Mouse (Mus musculus) embryonic facial prominence, embryonic 14.5 days (tissue): Measurements from ENCODE around the gene Rin2. TPM values are rescaled to one million over a fixed set of nuclear protein-coding genes. Genes with fewer than 3 reads are reported as not detected.
A peak's percentile ranks its signal among the peaks of the same experiment; 100 is the strongest.

Source experiments
- ATAC-seq: fragments of 200-750 bp; cut with Nextera tagmentation; 2 replicates; pipeline ENCODE4 v1.8.0; 2017; ENCODE audit warnings: low read depth, moderate number of reproducible peaks, moderate TSS enrichment
- DNase-seq: peaks from one replicate; pipeline ENCODE4 v3.0.0-alpha.2; 2015; ENCODE audit warnings: low spot score
- H3K27ac ChIP-seq: fragments of 300-500 bp; sonication (generic); replicated peaks from 2 replicates; pipeline ENCODE4 v1.5.1; 2014; ENCODE audit warnings: low read depth, mild to moderate bottlenecking, low read length, moderate library complexity
- H3K27me3 ChIP-seq: fragments of 300-500 bp; sonication (generic); replicated peaks from 2 replicates; pipeline ENCODE4 v1.6.1; 2014; ENCODE audit warnings: low read length; ENCODE audit not compliant: control insufficient read depth, insufficient read depth
- H3K36me3 ChIP-seq: fragments of 300-500 bp; sonication (generic); 2 replicates; pipeline ENCODE4 v1.6.1; 2014; ENCODE audit warnings: low read length, mixed read lengths; ENCODE audit not compliant: control insufficient read depth, insufficient read depth
- H3K4me1 ChIP-seq: fragments of 300-500 bp; sonication (generic); 2 replicates; pipeline ENCODE4 v1.6.1; 2014; ENCODE audit warnings: antibody characterized with exemption, low read length; ENCODE audit not compliant: control insufficient read depth, insufficient read depth
- H3K4me2 ChIP-seq: fragments of 300-500 bp; sonication (generic); 2 replicates; pipeline ENCODE4 v1.6.1; 2014; ENCODE audit warnings: low read depth, mild to moderate bottlenecking, low read length, moderate library complexity, mixed read lengths
- H3K4me3 ChIP-seq: fragments of 300-500 bp; sonication (generic); 2 replicates; pipeline ENCODE4 v1.5.1; 2014; ENCODE audit warnings: low read depth, mild to moderate bottlenecking, low read length
- H3K9ac ChIP-seq: fragments of 300-500 bp; sonication (generic); 2 replicates; pipeline ENCODE4 v1.6.1; 2014; ENCODE audit warnings: low read depth, mild to moderate bottlenecking, low read length, moderate library complexity, mixed read lengths
- H3K9me3 ChIP-seq: fragments of 300-500 bp; sonication (generic); 2 replicates; pipeline ENCODE4 v1.6.1; 2016; ENCODE audit warnings: low read length; ENCODE audit not compliant: control insufficient read depth
- WGBS: fragments of 180-500 bp; shearing (Covaris S2); extraction: QIAGEN DNeasy Blood & Tissue Kit; methylation state at CpG from one replicate; pipeline ENCODE4 v1.1.7; 2014; 5-methylcytosine and 5-hydroxymethylcytosine counted together
- polyA plus RNA-seq: library from polyadenylated mRNA; unstranded; fragments of >200 nt; fragmentation: Nextera tagmentation; extraction: Ambion mirVana; gene quantifications from 2 replicates; pipeline ENCODE4 v1.2.1, GENCODE M21; 2014

Gene Rin2
- polyA plus RNA-seq, 1 experiment from 2014 or later = 33.0 TPM

- DNase-seq (no peak), ATAC-seq (no peak)
- H3K4me1 ChIP-seq = no peaks in the 10 kb centered on the region
- 73% methylated on average over 3 of the region's 3 CpGs for WGBS
- no peaks in the 10 kb centered on the region for H3K27me3 ChIP-seq
- H3K4me3 ChIP-seq = no peak overlapping the region
- H3K36me3 ChIP-seq = no peaks in the 10 kb centered on the region
- H3K9me3 ChIP-seq = no peaks in the 10 kb centered on the region
- H3K27ac ChIP-seq = no peak overlapping the region
- no peak overlapping the region for H3K4me2 ChIP-seq
- no peak overlapping the region for H3K9ac ChIP-seq
Observed at GRCm38 (mm10) chr2:145840320-145840719, 165.3 kb downstream of the Rin2 start.

- H3K4me1 ChIP-seq = no peaks in the 10 kb centered on the region
- DNase-seq (no peak), ATAC-seq (no peak)
- H3K27me3 ChIP-seq = no peaks in the 10 kb centered on the region
- H3K4me3 ChIP-seq = no peak overlapping the region
- no peak overlapping the region for H3K9ac ChIP-seq
- H3K27ac ChIP-seq = no peak overlapping the region
- 77% methylated on average over 12 of the region's 12 CpGs for WGBS
- no peaks in the 10 kb centered on the region for H3K9me3 ChIP-seq
- no peak overlapping the region for H3K4me2 ChIP-seq
- peaks cover under 1% of the 10 kb centered on the region; the same call in 1 of the 2 replicates for H3K36me3 ChIP-seq
Observed at GRCm38 (mm10) chr2:145840910-145841870, 166.2 kb downstream of the Rin2 start.

DNA sequence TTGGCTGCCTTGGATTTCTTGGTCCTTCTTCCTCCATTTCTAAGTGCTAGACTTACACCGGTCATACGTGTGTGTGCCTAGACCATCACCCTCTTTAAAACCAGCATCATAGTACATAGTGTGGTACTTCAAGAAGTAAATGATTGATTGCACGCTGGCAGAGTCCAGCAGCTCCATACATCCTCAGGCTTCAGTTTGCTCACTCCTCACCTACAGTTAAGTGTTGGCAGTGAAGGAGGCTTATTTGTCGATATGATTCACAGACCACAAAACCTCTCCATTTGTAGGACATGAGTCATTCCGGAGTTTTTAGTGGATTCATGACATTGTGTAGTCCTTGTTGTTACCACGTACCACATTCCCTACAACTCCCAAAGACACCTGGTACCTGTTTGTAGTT lies 168.3 kb downstream of the Rin2 start:
- Histone ChIP-seq H3K9me3 (no peaks in the 10 kb centered on the region), H3K4me2 (no peak overlapping the region), H3K9ac (no peak overlapping the region), H3K36me3 (peaks cover 9% of the 10 kb centered on the region; the same call in 1 of the 2 replicates), H3K27ac (no peak overlapping the region), H3K27me3 (no peaks in the 10 kb centered on the region), H3K4me3 (no peak overlapping the region), H3K4me1 (no peaks in the 10 kb centered on the region)
- DNase-seq = no peak
- WGBS = 86% methylated on average over 6 of the region's 6 CpGs
- no peak for ATAC-seq

GRCm38 (mm10) chr2:145846595-145846994 lies 171.6 kb downstream of the Rin2 start:
- DNase-seq (no peak), ATAC-seq (peak; percentile 65)
- 70% methylated on average over 3 of the region's 3 CpGs for WGBS
- H3K4me1 ChIP-seq = peaks cover 20% of the 10 kb centered on the region
- no peak overlapping the region for H3K4me2 ChIP-seq
- H3K9me3 ChIP-seq = no peaks in the 10 kb centered on the region
- no peak overlapping the region for H3K9ac ChIP-seq
- no peak overlapping the region for H3K27ac ChIP-seq
- no peaks in the 10 kb centered on the region for H3K27me3 ChIP-seq
- H3K36me3 ChIP-seq = peaks cover 19% of the 10 kb centered on the region; the same call in 1 of the 2 replicates
- H3K4me3 ChIP-seq = no peak overlapping the region

DNA sequence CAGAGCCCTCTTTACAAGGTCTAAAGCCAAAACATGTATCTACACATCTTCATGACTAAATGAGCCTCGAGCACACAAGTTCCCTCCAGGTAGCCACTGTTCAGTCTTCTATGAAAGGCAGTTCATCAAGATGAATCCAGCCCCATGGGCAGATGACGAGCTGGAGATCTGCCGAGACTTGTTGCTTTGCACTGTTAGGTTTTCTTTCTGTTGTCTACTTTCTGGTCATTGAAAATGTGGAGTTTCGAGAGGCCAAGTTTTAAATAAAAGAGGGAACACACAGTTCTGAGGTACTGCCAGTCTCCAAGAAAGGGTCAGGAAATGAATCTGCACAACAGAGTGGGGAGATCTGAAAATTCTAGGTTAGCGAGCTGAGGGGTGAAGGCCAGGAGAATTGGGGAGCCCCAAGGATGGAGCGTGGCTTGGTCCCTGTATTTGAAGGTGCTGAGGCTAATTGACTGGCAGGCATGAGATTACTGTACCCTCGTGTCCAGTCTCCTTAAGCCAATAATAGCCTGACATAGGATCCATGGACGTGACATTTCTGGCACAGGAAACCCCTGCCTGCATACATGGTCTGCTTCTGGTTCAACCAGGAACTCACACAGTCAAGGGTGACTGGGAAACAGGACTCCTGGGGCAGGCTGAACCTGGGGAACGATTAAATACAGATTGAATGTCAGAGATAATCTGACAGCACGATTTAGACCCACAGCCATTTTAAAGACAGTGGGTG lies 174.3 kb downstream of the Rin2 start:
- Histone ChIP-seq H3K27me3 (no peaks in the 10 kb centered on the region), H3K9ac (no peak overlapping the region), H3K9me3 (no peaks in the 10 kb centered on the region), H3K4me2 (no peak overlapping the region), H3K4me1 (peaks cover 20% of the 10 kb centered on the region), H3K27ac (no peak overlapping the region), H3K4me3 (no peak overlapping the region), H3K36me3 (peaks cover 19% of the 10 kb centered on the region; the same call in 1 of the 2 replicates)
- WGBS = 59% methylated on average over 10 of the region's 10 CpGs
- DNase-seq (no peak), ATAC-seq (no peak; the same call in 1 of the 2 replicates)

DNA sequence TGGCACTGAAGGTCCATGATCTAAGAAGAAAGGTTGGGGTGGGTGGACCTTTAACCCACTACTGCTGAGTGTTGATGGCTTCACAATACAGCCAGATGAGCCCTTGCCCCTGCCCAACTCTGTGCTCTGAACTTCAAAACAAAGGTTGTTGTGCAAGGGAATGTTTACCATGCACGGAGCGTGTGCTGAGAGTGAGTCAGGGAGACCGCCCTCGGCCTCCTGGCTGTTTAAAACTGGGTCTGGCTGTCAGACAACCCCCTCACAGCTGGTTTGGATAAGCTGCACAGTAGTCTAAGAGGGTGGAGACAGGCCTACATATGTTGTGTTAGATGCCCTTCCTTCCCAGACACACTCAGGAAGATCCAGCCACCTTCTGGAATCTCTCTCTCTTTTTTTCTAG lies 175.8 kb downstream of the Rin2 start:
- peak; percentile 39 for ATAC-seq
- no peak overlapping the region for H3K4me2 ChIP-seq
- peak; percentile 81 for DNase-seq

DNA sequence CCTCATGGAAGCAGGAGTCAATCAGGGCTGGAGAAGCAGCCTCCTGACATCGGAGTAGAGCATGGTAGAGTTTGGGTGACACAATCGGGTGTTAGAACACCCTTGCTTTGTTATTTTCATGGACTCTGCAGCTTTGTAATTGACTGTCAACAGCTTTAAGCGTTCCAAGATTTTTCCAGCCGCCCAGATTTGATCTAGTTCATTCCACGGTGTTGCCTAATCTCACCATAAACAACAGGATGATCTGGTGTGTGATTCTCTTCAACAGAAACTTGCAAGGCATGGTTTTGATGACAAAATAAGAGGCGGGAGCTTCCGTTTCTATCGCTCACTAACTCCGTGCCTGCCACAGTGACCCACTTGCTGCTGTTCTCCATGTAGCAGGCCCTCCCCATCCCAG lies 180.8 kb downstream of the Rin2 start:
- Histone ChIP-seq H3K36me3 (no peaks in the 10 kb centered on the region), H3K9ac (no peak overlapping the region), H3K27ac (peak overlapping the region; percentile 33; the same call in 1 of the 2 replicates), H3K4me3 (no peak overlapping the region), H3K4me2 (no peak overlapping the region), H3K9me3 (no peaks in the 10 kb centered on the region), H3K4me1 (peaks cover 29% of the 10 kb centered on the region), H3K27me3 (no peaks in the 10 kb centered on the region)
- no peak for ATAC-seq
- 80% methylated on average over 9 of the region's 9 CpGs for WGBS
- DNase-seq = no peak

More for the DNA sequence above, 175.8 kb downstream of the Rin2 start:
- Histone ChIP-seq H3K4me3 (no peak overlapping the region), H3K4me1 (peaks cover 20% of the 10 kb centered on the region), H3K9me3 (no peaks in the 10 kb centered on the region), H3K36me3 (peaks cover 19% of the 10 kb centered on the region; the same call in 1 of the 2 replicates), H3K27ac (peak overlapping the region; percentile 46), H3K27me3 (no peaks in the 10 kb centered on the region), H3K9ac (no peak overlapping the region)
- 23% methylated on average over 4 of the region's 4 CpGs for WGBS

DNA sequence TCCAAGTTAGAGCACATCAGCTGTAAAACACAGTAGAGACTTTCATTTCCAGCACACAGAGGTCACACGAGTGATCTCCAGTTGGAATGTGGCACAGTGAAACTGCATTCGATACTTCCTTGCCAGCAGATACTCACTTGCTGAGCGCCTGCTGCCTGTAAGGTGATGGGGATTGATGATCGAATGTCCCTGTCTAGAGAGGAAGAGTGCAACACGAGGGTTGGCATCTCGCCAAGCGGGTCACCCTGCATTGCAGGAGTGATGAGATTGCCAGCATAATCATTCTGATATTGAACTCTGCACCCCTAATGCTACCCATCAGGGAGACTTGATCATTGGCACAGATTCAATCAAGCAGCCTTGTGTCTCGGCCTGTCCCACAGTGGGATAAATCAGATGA lies 182.8 kb downstream of the Rin2 start:
- Histone ChIP-seq H3K4me3 (no peak overlapping the region), H3K9me3 (no peaks in the 10 kb centered on the region), H3K27me3 (no peaks in the 10 kb centered on the region), H3K36me3 (no peaks in the 10 kb centered on the region), H3K27ac (no peak overlapping the region), H3K9ac (no peak overlapping the region), H3K4me2 (no peak overlapping the region), H3K4me1 (peaks cover 29% of the 10 kb centered on the region)
- WGBS = 63% methylated on average over 8 of the region's 8 CpGs
- no peak for ATAC-seq
- DNase-seq = no peak
